Mouse (Mus musculus): ENCODE measurements around the gene Gtf2h1. TPM values are rescaled to one million over a fixed set of nuclear protein-coding genes. Genes with fewer than 3 reads are reported as not detected.
"Not testable (repeated sequence)": the region's sequence is repeated elsewhere in the genome, so short reads cannot be mapped to it uniquely, and the experiment has no call there.

Gtf2h1 gene
- total and polyA plus RNA-seq, 2 experiments from 2014 or later: 26.5 to 36.2 TPM

DNA sequence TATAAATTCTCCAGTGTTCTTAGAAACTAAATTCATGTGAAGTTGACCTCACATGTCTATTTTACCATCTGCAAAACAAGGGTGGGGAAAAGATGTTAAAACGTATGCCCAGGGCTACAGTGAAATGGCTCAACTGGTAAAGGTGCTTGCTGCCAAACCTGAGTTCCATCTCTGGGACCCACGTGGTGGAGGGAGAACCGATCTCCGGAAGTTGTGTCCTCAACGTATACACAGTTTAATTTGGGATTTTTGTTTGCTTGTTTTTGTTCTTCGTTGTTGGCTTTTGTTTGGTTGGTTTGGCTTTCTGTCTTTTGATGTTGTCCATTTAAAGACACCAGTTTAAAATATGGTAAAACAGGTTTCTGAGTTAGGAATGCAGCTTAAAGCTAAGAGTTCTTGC is 876 bp downstream of the Gtf2h1 start:
- WGBS: 56% methylated on average over 6 of the region's 6 CpGs
- H3K36me3 ChIP-seq (ENCODE audit: insufficient read depth, low read length): peaks cover 4% of the 10 kb centered on the region; the same call in 1 of the 2 replicates
- no peaks in the 10 kb centered on the region for H3K27me3 ChIP-seq (ENCODE audit: insufficient read depth, low read length)
- no peaks in the 10 kb centered on the region for H3K9me3 ChIP-seq (ENCODE audit: low read length)
- H3K4me2 ChIP-seq (ENCODE audit: low read depth, low read length): peak overlapping the region; percentile 98
- DNase-seq (ENCODE audit: low spot score): no peak
- H3K4me3 ChIP-seq (ENCODE audit: low read length): peak overlapping the region; percentile 98
- TF ChIP-seq CTCF (IDR thresholded peaks at IDR 0.05; ENCODE audit: low read depth): no peak
- H3K4me1 ChIP-seq (ENCODE audit: insufficient read depth, low read length): no peaks in the 10 kb centered on the region; the same call in 1 of the 2 replicates
- no peak for ATAC-seq
- H3K27ac ChIP-seq: no peak overlapping the region
- peak overlapping the region; percentile 87 for H3K9ac ChIP-seq (replicated peaks; ENCODE audit: low read length)

- H3K4me2 ChIP-seq (ENCODE audit: low read depth, low read length): no peak overlapping the region
- peaks cover 51% of the 10 kb centered on the region for H3K36me3 ChIP-seq (ENCODE audit: insufficient read depth, low read length)
- ATAC-seq (no peak), DNase-seq (ENCODE audit: low spot score) (no peak)
- H3K9ac ChIP-seq (replicated peaks; ENCODE audit: low read length): no peak overlapping the region
- no peak overlapping the region for H3K4me3 ChIP-seq (ENCODE audit: low read length)
- no peak for TF ChIP-seq CTCF (IDR thresholded peaks at IDR 0.05; ENCODE audit: low read depth)
- no peaks in the 10 kb centered on the region for H3K4me1 ChIP-seq (ENCODE audit: insufficient read depth, low read length)
- no peaks in the 10 kb centered on the region for H3K9me3 ChIP-seq (ENCODE audit: low read length)
- no peak overlapping the region for H3K27ac ChIP-seq
- H3K27me3 ChIP-seq (ENCODE audit: insufficient read depth, low read length): no peaks in the 10 kb centered on the region
- 95% methylated on average over 6 of the region's 6 CpGs for WGBS
These were observed 14.4 kb downstream of the Gtf2h1 start for GRCm38 (mm10) chr7:46810325-46810724.

DNA sequence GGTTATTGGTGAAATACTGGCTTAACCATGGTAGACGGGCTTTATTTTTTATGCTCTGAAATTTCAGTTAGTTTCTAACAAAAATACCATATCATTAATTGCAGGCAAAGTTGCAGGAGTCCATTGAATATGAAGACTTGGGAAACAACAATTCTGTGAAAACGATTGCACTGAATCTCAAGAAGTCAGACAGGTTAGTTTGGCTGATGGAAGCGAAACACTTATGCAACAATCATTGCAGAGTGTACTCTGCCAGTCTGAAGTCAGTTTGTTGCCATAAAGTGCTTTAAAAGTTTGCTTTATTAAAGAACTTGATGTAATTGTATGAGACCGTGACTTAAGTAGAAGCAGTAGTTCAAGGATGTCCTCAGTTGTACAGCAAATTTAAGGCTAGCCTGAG is 18.1 kb downstream of the Gtf2h1 start:
- peaks cover 60% of the 10 kb centered on the region for H3K36me3 ChIP-seq (ENCODE audit: insufficient read depth, low read length)
- H3K27me3 ChIP-seq (ENCODE audit: insufficient read depth, low read length): no peaks in the 10 kb centered on the region
- no peak overlapping the region for H3K4me3 ChIP-seq (ENCODE audit: low read length)
- no peaks in the 10 kb centered on the region for H3K4me1 ChIP-seq (ENCODE audit: insufficient read depth, low read length)
- no peak overlapping the region for H3K27ac ChIP-seq
- H3K4me2 ChIP-seq (ENCODE audit: low read depth, low read length): no peak overlapping the region
- 95% methylated on average over 4 of the region's 4 CpGs for WGBS
- no peak for TF ChIP-seq CTCF (IDR thresholded peaks at IDR 0.05; ENCODE audit: low read depth)
- H3K9ac ChIP-seq (replicated peaks; ENCODE audit: low read length): no peak overlapping the region
- DNase-seq (ENCODE audit: low spot score) (no peak), ATAC-seq (no peak)
- no peaks in the 10 kb centered on the region for H3K9me3 ChIP-seq (ENCODE audit: low read length)

- not testable (repeated sequence) for ATAC-seq; H3K4me1 ChIP-seq (ENCODE audit: insufficient read depth, low read length)
- peaks cover 40% of the 10 kb centered on the region for H3K36me3 ChIP-seq (ENCODE audit: insufficient read depth, low read length)
These were observed 25.2 kb downstream of the Gtf2h1 start for GRCm38 (mm10) chr7:46820876-46821632.

GRCm38 (mm10) chr7:46827046-46827802 is 31.3 kb downstream of the Gtf2h1 start:
- Histone ChIP-seq H3K9me3 (ENCODE audit: low read length) (no peaks in the 10 kb centered on the region), H3K4me2 (ENCODE audit: low read depth, low read length) (no peak overlapping the region), H3K4me3 (ENCODE audit: low read length) (no peak overlapping the region), H3K9ac (replicated peaks; ENCODE audit: low read length) (no peak overlapping the region), H3K4me1 (ENCODE audit: insufficient read depth, low read length) (no peaks in the 10 kb centered on the region), H3K27me3 (ENCODE audit: insufficient read depth, low read length) (no peaks in the 10 kb centered on the region), H3K27ac (no peak overlapping the region), H3K36me3 (ENCODE audit: insufficient read depth, low read length) (peaks cover 11% of the 10 kb centered on the region)
- TF ChIP-seq CTCF (IDR thresholded peaks at IDR 0.05; ENCODE audit: low read depth): no peak
- ATAC-seq (no peak), DNase-seq (ENCODE audit: low spot score) (no peak)
- WGBS: 77% methylated on average over 20 of the region's 20 CpGs

More at GRCm38 (mm10) chr7:46820876-46821632, 25.2 kb downstream of the Gtf2h1 start:
- not testable (repeated sequence) for H3K27me3 ChIP-seq (ENCODE audit: insufficient read depth, low read length); H3K4me3 ChIP-seq (ENCODE audit: low read length); DNase-seq (ENCODE audit: low spot score); H3K4me2 ChIP-seq (ENCODE audit: low read depth, low read length); H3K9me3 ChIP-seq (ENCODE audit: low read length); H3K9ac ChIP-seq (replicated peaks; ENCODE audit: low read length); H3K27ac ChIP-seq
- 91% methylated on average over 15 of the region's 15 CpGs for WGBS

- no peak for TF ChIP-seq CTCF (IDR thresholded peaks at IDR 0.05; ENCODE audit: low read depth)
These were observed 31.9 kb downstream of the Gtf2h1 start for GRCm38 (mm10) chr7:46827803-46828184.

More at GRCm38 (mm10) chr7:46827803-46828184, 31.9 kb downstream of the Gtf2h1 start:
- Histone ChIP-seq H3K27ac (no peak overlapping the region), H3K9ac (replicated peaks; ENCODE audit: low read length) (no peak overlapping the region), H3K4me1 (ENCODE audit: insufficient read depth, low read length) (no peaks in the 10 kb centered on the region), H3K4me3 (ENCODE audit: low read length) (no peak overlapping the region), H3K27me3 (ENCODE audit: insufficient read depth, low read length) (no peaks in the 10 kb centered on the region), H3K4me2 (ENCODE audit: low read depth, low read length) (no peak overlapping the region), H3K9me3 (ENCODE audit: low read length) (no peaks in the 10 kb centered on the region), H3K36me3 (ENCODE audit: insufficient read depth, low read length) (peaks cover 5% of the 10 kb centered on the region)
- ATAC-seq (no peak), DNase-seq (ENCODE audit: low spot score) (no peak)
- WGBS: 92% methylated on average over 2 of the region's 2 CpGs

Data from hindbrain, postnatal 0 days (tissue).